Mouse (Mus musculus): Measurements from ENCODE around the gene Cyp2f2.

Cyp2f2 gene

GRCm38 (mm10) chr7:27178324-27179216 lies 58.9 kb downstream of the Cyp2f2 start, which contains the start of gene Rab4b:
Rab4b (minus strand) TSS chr7:27178896.
- DNase-seq (ENCODE audit: low read depth, low spot score) = peak; percentile 98

GRCm38 (mm10) chr7:27179217-27179918 lies 59.7 kb downstream of the Cyp2f2 start:
- DNase-seq (ENCODE audit: low read depth, low spot score) = no peak

- DNase-seq (ENCODE audit: low read depth, low spot score) = no peak
Measured at GRCm38 (mm10) chr7:27180036-27180435, 60.3 kb downstream of the Cyp2f2 start.

GRCm38 (mm10) chr7:27180837-27181695 lies 61.4 kb downstream of the Cyp2f2 start, which contains the start of the genes Gm21983 and Mia:
Gm21983 (minus strand) TSS chr7:27181086.
Mia (minus strand) TSS chr7:27181157.
- no peak for DNase-seq (ENCODE audit: low read depth, low spot score)

GRCm38 (mm10) chr7:27182498-27182897 lies 62.8 kb downstream of the Cyp2f2 start:
- no peak for DNase-seq (ENCODE audit: low read depth, low spot score)
